Mouse (Mus musculus): Measurements from ENCODE around the gene Meis3. TPM values are rescaled to one million over a fixed set of nuclear protein-coding genes. Genes with fewer than 3 reads are reported as not detected.

Meis3 gene
- 22.8 and 30.1 TPM in 2 replicates for polyA plus RNA-seq (2012; rRNA removed)

DNA sequence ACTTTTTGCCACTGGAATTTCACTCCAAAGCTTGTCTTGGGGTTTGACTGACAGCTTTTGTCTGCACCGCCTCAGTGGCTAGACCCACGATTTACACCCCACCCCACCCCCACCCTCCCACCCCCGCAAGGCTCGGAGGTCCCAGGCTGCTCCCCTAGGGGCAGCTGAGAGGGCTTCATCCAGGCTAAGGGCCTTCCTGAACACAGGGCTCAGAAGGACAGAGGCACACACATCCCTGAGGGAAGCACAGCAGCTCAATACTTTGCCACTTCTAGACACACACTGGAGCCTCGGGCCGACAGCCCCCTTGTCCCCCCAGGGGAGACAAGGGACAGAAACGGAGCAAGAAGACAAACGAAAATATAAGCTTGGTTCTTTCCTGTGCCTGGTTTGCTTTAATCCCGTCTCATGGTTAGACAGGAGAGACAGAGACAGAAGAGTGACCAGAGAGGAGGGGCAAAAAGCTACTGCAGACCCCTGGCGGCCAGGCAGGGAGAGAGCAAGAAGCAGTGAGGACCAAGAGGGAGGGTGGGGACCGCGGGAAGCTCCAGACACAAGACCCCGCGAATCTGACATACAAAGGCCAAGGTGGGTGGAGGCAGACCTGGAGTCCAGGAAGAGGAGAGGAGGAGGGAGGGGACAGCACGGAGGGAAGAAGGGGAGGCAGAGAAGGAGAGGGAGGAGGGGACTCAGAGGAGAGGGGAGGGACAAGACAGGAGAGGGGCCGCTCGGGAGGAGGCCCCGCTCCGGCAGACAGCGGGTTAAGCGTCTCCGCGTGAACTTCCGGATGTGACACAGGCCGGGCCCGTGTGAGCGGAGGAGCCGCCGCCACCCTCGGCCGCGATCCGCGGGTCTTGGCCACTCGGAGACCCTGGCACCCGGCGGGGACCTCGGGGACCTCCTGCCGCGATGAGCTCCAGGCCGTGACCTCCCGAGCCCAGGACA is at the start of gene Meis3:
Gene Meis3 (plus strand): TSS at position 494 of the 945 bp plus-strand sequence.

DNA sequence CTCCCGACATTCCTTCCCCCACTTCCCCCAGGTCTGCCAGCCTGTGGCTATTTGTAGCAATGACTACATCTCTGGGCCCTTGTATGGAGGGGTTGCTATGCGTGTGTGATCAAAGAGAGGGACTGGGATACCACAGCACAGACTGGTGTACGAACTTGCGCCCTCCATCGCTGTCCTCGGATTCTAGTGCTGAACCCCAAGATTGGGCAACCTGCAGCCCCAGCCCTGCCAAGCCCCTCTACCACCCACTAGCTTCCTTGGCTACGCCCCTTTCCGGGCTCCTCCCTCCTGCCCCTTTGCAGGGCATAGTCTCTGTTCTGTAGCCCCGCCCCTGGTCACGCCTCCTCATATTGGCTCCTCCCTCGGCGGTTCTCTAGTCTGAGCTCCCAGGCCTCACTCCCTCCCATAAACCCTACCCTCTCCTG is 45.5 kb upstream of the Meis3 start, which contains the start of gene Slc8a2:
Gene Slc8a2 (plus strand): TSS at position 406 of the 425 bp plus-strand sequence.

DNA sequence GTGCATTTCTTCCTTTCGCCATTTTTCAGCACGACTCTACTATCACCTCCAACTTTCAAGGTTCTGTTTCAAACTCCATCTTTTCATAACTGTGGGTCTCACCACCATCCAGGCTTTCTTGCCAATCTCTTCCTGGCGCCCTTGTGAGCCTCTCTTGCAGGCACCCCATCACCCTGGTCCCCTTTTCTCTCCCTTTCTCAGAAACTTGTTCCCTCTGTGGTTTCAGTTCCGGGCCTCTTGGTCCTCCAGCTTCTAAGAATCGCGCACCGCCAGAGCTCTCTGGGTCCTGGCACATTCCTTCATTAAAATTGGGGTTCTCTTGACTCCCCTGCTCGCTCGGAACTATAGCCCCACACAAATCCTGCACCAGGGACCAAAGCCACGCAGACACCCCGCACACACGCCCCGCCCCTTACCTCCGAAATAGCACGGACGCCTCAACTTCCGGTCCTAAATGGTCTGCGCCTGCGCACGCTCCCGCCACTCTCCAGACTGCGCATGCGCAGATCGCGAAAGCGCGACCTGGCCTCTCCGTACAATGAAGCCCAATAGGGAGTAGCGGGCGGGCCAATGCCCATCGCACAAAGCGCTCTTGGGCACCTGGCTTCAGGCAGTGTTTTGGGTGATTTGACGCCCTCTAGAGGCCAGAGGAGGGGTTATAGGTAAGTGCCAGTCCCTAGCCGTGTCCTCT is 46.8 kb downstream of the Meis3 start, which contains the start of gene Dhx34:
Gene Dhx34 (minus strand): TSS at position 456 of the 691 bp plus-strand sequence.

Other genes with a start within 250 kb of the Meis3 start
- 35.0 and 43.3 TPM in 2 replicates for gene Nop53, start 229.0 kb upstream of the Meis3 start, polyA plus RNA-seq (2012; rRNA removed)
- 27.5 and 29.2 TPM in 2 replicates for gene Ehd2, start 207.5 kb upstream of the Meis3 start, polyA plus RNA-seq (2012; rRNA removed)
- gene Bicra, start 127.2 kb upstream of the Meis3 start, polyA plus RNA-seq (2012; rRNA removed): 8.9 and 11.6 TPM in 2 replicates
- 0.01 TPM in 1 of 2 replicates, not detected in the other for gene Zfp541, start 113.3 kb upstream of the Meis3 start, polyA plus RNA-seq (2012; rRNA removed)
- 109 and 126 TPM in 2 replicates for gene Napa, start 76.6 kb upstream of the Meis3 start, polyA plus RNA-seq (2012; rRNA removed)
- 9.2 and 12.5 TPM in 2 replicates for gene Kptn, start 55.2 kb upstream of the Meis3 start, polyA plus RNA-seq (2012; rRNA removed)
- gene Slc8a2, start 45.3 kb upstream of the Meis3 start, polyA plus RNA-seq (2012; rRNA removed): 2.0 and 2.7 TPM in 2 replicates
- 17.4 and 20.1 TPM in 2 replicates for gene Dhx34, start 46.9 kb downstream of the Meis3 start, polyA plus RNA-seq (2012; rRNA removed)
- gene C5ar2, start 69.1 kb downstream of the Meis3 start, polyA plus RNA-seq (2012; rRNA removed): 0.09 and 0.17 TPM in 2 replicates
- 2.5 and 2.9 TPM in 2 replicates for gene C5ar1, start 84.5 kb downstream of the Meis3 start, polyA plus RNA-seq (2012; rRNA removed)
- gene Inafm1, start 98.5 kb downstream of the Meis3 start, polyA plus RNA-seq (2012; rRNA removed): 78.2 and 211 TPM in 2 replicates
- gene Ccdc9, start 111.7 kb downstream of the Meis3 start, polyA plus RNA-seq (2012; rRNA removed): 14.8 and 16.5 TPM in 2 replicates
- 12.5 and 38.0 TPM in 2 replicates for gene Bbc3, start 133.3 kb downstream of the Meis3 start, polyA plus RNA-seq (2012; rRNA removed)
- gene Sae1, start 212.7 kb downstream of the Meis3 start, polyA plus RNA-seq (2012; rRNA removed): 5.5 and 6.8 TPM in 2 replicates
- gene Zc3h4, start 225.8 kb downstream of the Meis3 start, polyA plus RNA-seq (2012; rRNA removed): 9.3 and 14.5 TPM in 2 replicates